Mouse (Mus musculus): ENCODE measurements around the gene Hcn3.
A peak's percentile ranks its signal among the peaks of the same experiment; 100 is the strongest.
"Not testable (repeated sequence)": the region's sequence is repeated elsewhere in the genome, so short reads cannot be mapped to it uniquely, and the experiment has no call there.

Hcn3 gene

DNA sequence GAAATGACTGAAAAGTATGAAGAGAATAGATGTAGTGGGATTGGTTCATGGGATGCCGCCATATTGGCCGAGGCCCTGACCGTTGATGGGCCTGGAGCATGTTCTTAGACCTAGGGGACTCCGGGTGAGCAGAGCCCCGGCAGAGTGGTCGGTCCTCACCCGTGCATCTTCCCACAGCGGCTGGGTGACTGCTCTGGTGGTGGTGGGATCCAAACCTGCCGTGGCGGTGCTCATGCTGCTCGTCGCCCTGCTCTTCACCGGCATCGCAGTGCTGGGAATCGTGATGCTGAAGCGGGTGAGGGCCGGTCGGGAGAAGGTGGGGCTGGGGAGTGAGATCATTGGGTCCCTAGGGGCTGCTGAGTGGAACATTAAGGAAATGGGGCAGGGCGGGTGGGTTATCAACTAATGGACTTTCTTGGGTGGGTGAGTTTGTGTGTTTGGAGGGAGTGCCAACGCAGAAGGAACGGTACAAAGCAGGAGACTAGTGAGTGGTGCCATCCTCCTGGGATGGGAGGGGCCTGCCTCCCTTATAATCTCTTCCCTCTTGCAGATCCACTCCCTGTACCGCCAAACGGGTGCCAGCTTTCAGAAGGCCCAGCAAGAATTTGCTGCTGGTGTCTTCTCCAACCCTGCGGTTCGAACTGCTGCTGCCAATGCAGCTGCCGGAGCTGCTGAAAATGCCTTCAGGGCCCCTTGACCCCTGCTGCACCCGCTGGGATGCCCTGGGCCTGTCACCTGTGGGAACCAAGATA, 21.9 kb upstream of the Hcn3 start:
- no peak for DNase-seq (ENCODE audit: low spot score)

DNA sequence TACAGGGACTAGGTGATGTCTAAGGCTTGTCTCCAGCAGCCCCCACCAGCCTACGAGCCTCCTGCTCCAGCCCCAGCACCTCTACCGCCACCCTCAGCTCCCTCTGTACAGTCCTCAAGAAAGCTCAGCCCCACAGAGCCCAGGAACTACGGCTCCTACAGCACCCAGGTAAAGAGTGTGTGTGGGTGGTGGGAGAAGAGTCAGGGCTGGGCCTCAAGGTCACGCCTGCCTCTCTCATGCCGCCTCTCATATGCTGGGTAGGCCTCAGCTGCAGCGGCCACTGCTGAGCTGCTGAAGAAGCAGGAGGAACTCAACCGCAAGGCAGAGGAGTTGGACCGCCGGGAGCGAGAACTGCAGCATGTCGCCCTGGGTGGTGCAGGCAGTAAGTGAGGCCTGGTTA, 19.1 kb upstream of the Hcn3 start:
- no peak for DNase-seq (ENCODE audit: low spot score)

DNA sequence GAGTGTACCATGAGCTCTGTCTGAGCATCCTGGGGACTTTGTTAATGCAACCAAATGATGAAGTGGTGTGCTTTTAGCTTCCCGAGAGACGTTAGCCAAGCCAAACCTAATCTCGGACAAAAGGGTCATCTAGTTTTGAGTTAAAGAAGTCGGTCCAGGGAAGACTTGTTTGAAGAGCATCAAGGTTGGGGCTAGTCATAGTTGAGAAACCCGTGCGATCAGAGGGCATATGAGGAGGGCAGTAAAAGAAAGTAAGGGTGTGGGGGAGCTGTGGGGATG, 18.1 kb upstream of the Hcn3 start:
- DNase-seq (ENCODE audit: low spot score), result peak; percentile 25

DNA sequence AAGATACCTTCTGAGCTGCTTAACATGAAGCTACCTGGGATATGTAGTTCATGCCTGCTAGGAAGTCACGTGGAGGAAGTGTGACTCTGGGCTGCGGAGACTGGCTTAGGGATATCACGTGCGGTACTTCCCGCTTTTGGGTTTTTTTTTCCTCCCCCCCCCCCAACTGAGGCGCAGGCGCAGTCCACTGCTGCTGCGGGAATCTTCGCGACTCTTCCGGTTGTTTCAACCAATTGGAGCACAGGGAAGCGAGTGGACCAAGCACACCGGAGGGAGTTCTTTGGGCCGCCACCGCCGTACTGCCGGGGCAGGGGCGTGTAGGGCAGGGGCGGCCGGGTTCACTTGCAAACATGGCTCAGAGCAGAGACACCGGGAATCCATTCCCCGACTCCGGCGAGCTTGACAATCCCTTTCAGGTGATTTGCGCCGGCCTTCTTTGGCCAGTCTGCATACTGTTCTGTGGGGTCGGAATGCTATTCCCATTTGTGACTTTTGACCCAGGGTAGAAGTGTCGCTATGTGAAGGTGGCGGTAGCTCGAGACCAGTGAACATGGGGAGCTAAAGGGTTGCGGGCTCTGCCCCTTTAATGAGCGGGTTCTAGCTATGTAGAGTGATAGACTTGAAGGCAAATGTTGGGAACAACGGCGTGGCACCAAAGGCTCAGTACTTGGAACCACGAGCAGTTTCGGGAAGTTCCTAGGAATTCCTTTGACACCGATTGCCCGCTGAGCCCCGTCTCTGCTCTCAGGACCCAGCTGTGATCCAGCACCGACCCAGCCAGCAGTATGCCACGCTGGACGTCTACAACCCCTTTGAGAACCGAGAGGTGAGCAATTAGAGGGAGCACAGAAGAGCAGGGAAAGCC, 17.5 kb upstream of the Hcn3 start, which contains the start of gene Scamp3:
Gene Scamp3 (plus strand): TSS at position 232 of the 865 bp plus-strand sequence.
- DNase-seq (ENCODE audit: low spot score), result peak; percentile 95

DNA sequence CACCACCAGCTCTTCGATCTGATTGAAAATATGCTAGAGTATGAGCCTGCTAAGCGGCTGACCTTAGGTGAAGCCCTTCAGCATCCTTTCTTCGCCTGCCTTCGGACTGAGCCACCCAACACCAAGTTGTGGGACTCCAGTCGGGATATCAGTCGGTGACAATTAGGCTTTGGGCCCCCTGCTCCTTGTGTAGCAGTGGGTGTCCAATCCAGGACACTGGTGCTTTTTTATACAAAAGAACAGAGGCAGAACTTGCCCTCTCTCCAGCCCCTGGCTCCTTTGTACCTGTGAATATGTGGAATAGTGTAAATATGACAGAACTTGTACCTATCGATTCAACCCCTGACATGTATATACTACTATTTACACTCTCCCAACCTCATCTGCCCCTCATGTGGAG, 16.4 kb upstream of the Hcn3 start:
- no peak for DNase-seq (ENCODE audit: low spot score)

DNA sequence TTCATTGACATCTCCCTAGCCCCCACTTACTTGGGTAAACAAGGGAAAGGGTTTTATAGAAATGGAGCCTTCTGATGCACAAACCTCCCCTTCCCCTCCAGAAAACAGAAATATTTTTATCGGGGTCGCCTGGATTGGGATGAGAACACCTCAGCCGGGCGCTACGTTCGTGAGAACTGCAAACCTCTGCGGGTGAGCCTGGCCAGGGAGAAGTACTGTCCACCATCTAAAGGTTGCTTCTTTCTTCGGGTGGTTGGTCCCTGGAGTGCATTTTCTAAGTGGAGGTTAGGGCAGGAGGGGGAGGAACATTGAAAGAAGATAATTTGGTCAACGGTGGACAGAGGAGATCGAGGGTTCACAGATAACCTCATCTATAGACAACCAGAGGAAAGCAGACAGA, 15.5 kb upstream of the Hcn3 start:
- DNase-seq (ENCODE audit: low spot score), result no peak

DNA sequence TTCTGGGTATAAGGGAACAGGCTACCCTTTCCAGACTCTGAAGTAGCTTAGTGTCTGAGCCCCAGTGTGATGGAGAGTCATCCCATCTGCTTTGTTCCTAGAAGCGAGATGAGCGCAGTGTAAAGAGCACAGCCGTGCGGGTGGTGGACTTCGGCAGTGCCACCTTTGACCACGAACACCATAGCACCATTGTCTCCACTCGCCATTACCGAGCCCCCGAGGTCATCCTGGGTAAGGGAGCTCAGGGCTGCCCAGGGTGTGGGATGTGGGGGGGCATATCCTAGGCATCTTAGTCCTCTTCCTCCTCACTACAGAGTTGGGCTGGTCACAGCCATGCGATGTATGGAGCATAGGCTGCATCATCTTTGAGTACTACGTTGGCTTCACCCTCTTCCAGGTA, 14.8 kb upstream of the Hcn3 start:
- no peak for DNase-seq (ENCODE audit: low spot score)

DNA sequence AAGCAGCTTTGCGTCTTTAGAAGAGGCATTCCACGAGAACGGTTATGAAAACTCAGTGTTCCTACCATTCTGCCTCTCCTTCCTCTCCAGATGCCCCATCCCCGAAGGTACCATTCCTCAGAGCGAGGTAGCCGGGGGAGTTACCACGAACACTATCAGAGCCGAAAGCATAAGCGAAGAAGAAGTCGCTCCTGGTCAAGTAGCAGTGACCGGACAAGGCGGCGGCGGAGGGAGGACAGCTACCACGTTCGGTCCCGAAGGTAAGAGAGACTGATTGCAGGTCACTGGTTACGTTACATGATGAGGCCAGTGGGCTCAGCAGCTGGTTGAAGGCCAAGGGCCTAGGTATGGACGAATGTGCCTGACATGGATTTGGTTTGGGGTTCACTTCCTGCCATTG, 6.9 kb upstream of the Hcn3 start:
- no peak for DNase-seq (ENCODE audit: low spot score)

DNA sequence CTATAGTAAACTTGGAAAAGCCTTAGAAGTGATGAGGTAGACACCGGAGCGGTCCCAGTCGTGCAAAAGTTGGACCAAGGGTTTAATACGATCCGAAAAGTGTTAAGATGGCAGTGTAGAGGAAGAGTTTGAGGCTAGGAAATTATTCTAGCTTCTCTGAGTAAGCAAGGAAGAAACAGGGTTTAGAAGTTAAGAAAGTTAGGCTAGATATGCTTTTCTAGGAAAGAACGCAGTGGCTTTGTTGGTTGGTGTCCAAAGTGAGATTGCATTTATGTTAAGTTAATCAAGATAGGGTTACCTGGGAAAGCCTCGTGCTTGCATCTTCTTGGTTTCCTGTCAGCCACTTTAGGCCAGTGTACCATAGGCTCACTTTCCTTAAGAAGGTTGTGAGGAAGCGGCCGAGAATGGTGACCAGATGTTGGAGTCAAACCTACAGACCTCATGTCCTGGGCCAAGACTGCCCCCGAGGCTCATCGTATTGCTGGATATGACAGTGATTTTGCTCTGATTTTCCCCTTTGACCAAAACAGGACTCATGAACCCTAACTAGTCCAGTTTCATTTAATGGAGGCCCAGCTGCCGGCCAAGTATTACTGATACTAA, 5.4 kb upstream of the Hcn3 start:
- DNase-seq (ENCODE audit: low spot score), result no peak

DNA sequence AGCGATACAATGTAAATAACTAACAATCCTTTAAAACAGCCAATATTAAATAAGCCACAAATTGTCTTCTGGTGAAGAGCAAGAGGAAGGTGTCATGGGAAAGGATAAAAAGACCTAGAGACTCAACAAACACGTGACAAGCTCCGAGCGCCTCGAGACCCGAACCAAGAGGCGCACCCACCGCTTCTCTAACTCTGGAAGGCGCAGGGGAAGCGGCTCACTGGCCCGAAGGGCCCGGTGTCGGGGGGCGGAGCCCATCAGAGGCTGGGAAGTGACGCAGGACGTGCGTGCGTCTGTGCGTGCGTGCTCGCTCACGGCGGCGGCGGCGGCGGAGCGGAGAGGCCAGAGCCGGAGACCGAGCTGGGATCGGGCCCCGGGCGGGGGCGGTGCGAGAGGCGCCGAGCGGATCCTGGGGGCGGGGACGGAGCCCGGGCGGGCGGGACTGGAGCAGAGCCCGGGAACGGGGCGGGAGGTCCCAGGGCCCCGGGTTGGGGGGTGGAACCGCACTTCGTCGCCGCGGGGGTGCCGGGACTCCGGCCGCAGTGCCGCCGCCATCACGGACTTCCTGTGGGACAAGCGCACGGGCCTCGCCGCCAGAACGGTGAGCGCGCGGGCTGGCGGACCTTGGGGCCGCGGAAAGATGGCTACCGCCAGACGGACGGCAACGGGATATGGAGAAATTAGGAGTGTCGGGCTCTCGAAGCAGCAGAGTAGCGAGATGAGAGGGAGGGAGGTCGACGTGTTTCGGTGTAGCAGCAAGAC, 4.7 kb upstream of the Hcn3 start, which contains the start of gene Clk2:
Gene Clk2 (plus strand): TSS at position 290 of the 762 bp plus-strand sequence.
- peak; percentile 92 for DNase-seq (ENCODE audit: low spot score)

DNA sequence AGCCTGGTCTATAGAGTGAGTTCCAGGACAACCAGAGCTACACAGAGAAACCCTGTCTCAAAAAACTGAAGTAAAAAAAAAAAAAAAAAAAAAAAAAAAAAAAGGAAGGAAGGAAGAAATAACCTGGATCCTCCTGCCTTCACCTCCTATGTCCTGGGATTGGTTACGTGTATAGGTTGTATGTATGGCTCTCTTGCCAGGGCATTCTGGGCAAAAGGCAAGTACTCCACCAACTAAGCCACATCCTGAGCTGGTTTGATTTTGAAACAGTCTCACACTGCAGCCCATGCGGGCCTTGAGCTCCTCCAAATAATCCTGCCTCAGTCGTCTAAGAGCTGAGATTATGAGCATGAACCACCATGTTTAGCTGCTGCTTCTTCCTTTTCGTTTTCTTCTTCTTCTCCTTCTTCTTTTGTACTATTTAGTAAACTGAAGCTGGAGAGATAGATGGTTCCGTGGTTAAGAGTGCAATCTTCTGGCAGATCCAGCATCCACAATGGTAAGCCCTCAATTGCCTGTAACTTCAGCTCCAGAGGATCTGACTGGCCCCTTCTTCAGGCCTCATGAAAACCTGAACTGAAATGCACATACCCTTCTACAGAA, 3.7 kb upstream of the Hcn3 start:
- no peak for DNase-seq (ENCODE audit: low spot score)

DNA sequence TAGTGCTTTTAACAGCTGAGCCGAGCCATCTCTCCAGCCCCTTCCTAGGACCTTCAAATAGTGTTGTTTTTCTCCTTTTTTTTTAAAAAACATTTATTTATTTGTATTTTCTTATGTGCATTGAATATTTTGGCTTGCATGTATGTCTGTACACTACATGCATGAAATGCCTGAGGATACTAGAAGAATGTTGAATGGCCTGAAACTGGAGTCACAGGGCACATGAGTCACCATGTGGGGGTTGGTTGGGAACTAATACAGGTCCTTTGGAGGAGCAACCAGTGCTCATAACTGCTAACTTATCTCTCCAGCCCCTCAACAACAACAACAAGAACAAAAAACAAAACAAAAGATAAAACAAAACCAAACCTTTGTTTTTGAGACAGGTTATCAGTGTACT, 3.1 kb upstream of the Hcn3 start:
- no peak for DNase-seq (ENCODE audit: low spot score)

DNA sequence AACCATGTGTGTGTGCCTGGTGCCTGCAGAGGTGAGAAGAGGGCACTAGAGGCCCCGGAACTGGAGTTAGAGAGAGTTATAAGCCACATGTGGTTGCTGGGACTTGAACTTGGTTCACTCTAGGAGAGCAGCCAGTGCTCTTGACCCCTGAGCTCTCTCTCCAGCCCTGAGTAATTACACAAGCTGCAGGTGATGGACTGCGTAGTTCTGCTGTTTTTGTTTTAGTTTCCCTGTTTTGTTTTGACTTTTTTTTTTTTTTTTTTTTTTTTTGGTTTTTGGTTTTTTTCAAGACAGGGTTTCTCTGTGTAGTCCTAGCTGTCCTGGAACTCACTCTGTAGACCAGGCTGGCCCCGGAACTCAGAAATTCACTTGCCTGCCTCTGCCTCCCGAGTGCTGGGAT, 1.8 kb upstream of the Hcn3 start:
- DNase-seq (ENCODE audit: low spot score), result no peak

DNA sequence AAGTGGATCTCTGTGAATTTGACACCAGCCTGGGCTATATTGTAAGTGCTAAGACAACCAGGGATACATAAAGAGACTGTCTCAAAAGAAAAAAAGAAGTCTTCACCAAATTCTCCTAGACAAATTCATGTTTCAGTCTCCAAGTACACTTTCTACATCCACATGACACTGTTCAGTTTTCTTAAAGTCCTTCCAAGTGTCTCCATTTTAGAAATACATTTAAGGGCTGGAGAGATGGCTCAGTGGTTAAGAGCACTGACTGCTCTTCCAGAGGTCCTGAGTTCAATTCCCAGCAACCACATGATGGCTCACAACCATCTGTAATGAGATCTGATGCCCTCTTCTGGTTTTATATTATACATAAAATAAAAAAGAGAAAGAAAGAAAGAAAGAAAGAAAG, 1.2 kb upstream of the Hcn3 start:
- DNase-seq (ENCODE audit: low spot score), result not testable (repeated sequence)

DNA sequence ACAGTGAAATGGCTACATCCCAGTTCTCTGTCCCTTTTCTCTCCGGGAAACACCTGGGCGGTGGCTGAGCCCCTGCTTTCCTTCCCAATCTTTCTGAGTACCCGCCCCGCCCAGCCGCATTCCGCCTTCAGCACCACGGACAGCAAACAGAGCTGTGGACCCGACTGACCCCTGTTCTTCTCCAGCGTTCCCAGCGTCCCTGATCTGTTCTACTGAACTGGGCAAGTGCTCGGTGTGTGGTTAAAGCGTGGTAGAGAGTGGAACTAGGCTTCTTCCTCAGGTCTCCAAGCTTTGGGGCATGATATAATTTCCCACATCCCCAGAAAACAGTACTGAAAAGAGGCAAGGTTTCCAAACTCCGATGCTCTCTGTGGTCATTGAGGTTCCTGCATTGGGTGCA, 785 bp downstream of the Hcn3 start:
- DNase-seq (ENCODE audit: low spot score), result no peak

DNA sequence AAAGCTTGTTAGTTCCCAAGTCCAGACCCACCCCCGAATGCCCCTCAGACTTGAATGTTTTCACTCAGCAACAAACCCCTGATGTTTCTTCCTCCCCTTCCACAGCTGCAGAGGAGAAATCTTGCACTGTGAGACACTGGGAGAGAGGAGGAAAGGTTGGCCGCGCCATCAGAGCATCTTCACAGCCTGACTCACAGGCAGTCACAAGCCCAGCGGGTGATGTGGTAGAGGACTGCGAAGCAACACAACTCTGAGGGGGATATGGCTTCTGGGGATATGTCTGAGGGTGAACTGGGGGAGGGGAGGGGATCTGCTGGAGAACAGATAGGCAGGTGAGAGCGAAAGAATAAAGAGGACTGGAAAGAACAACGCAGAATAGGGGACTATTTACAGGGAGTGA, 1.3 kb downstream of the Hcn3 start:
- no peak for DNase-seq (ENCODE audit: low spot score)

DNA sequence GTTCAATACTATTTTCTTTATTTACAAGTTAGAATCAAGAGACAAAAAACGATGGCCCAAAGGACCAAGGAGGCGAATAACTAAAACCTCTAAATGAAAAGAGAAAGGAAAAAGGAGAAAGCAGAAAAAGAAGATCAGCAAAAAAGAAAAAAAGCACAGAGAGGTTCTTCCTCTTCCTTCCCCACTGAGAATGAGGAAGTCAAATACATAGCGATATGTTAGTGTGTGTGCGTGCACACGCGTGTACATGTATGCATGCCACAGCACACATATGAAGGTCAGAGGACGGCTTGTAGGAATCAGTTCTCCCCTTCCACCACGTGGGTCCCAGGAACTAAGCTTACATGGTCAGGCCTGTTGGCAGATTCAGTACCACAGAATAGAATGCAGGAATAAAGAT, 3.0 kb downstream of the Hcn3 start:
- DNase-seq (ENCODE audit: low spot score), result no peak

DNA sequence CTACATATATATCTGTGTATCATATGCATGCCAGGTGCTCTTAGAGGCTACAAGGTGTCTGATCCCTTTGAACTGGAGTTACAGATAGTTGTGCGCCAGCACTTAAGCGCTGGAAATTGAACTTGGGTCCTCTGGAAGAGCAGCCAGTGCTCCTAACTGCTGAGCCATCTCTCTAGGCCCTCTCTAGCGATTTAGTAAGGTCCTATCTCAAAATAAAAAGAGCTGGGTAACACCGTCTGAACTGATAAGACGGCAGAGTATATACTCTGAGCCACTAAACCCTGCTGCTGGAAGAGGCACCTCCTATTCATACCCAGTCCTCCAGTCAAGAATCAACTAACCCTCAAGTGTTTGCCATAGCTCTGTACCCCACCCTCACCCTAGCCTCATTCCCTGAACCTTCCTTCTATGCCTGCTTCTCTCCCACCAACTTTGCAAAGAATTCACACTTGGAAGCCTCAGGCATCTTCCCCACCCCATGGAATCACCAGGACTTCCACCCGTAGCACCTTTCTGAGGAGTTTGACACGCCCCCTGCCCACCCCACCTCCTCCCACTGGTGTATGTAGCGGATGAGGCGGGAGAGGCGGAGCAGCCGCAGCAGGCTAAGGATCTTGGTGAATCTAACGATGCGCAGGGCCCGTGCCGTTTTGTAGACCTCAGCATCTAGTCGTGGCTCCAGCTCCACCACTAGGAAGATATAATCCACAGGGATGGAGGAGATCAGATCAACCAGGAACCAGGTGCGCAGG, 7.7 kb downstream of the Hcn3 start:
- DNase-seq (ENCODE audit: low spot score), result no peak

DNA sequence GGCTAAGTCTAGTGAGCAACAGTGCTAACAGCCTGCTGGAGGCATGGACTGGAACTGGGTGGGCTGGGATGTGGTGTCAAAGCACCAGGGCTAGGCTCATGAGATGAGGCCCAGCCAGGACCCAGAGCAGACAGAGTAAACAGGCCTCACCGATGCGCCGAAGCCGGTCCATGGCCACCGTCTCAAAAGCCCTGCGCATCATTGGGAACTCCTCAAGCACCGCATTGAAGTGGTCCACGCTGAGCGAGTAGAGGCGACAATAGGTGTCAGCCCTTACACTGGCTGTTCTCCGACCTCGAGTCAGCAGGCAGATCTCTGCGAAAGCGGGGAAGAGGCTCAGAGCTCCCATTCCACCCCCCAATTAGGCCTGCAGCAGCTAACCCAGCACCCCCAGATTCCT, 11.4 kb downstream of the Hcn3 start:
- DNase-seq (ENCODE audit: low spot score), result no peak

DNA sequence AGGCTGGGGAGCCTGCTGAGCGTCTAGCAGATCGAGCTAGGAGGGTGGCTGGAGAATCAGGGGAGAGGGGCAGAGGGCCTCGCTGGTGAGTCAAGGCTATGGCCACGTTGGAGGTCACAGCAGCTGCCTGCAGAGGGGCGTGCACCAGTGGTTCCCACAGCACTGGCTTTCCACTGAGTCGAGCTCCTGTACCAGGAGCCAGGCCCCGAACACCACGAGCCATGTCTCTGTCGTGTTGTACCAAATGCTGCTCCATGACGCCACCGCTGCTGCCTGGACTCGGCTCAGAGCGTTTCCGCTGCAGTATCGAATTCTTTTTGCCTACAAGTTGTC, 12.1 kb downstream of the Hcn3 start:
- no peak for DNase-seq (ENCODE audit: low spot score)

Measured in c-Kit-positive CD71-positive TER-119-positive erythroid progenitor cells, embryonic 14.5 days (primary cell).